Mouse (Mus musculus): ENCODE measurements around the gene Hist1h3f. TPM values are rescaled to one million over a fixed set of nuclear protein-coding genes. Genes with fewer than 3 reads are reported as not detected.

Gene Hist1h3f
- total and polyA plus RNA-seq, 3 experiments = 0.94 to 5.5 (median 5.1) TPM

DNA sequence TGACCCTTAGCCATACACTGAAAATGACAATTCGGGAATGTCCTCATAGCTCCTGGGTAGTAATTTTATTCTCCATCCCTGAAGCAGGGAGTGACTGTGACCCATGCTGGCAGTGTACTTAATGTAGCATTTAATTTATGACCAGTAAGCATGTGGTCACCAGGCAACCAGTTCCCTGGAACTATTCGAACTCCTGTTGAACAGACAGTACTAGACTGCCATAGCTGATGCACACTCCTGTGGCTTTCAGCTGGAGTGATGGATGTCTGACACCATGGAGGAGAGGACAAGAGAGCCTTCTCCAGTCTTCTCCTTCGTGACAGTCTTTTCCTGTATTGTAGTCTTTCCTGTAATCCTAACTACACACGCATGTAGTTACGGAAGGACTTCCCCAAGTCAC lies 14.8 kb upstream of the Hist1h3f start:
- 77% methylated on average over 5 of the region's 5 CpGs for WGBS
- DNase-seq = no peak

DNA sequence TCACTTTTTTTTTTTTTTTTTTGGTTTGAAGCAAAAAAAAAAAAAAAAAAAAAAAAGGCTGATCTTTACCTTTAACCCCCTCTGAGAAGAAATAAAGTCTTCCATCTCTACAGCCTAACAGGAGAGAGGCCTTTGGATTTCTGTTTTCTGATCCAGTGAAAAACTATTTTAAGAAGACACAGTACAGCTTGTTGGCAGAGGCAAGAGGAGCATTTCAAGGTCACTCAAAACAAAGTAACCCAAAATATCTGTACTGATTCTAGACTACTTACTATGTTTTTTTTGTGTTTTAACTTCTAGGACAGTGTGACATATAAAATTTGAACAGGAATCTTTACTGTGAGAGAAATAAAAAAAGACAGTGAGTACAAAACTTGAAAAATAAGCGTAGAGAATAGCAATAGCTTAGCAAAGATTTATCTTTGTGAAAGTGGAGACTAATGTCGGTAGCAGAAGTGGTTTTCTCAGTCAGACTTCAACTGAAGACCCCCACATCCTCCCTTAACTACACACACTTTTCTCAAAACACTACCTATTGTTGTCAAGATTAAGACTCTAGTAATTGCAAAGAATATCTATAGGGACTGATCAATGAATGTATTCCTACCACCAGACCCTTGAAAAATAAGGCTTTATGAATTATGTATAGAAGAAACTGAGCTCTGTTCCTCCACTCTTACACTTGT lies 14.2 kb upstream of the Hist1h3f start:
- intact Hi-C loops (cut with DNase I) = loop anchor here (1.0 to 5.0 kb wide), 6 partner anchors 10 to 1502 kb away; partner anchors contain the start of genes Hist1h1e, Hist1h2be and Hist1h3f
- peak overlapping the region; percentile 86 for H3K4me3 ChIP-seq
- H3K4me1 ChIP-seq (ENCODE audit: control insufficient read depth, insufficient read depth, low read length) = peaks cover 4% of the 10 kb centered on the region
- H3K27ac ChIP-seq = peak overlapping the region; percentile 97
- no peak overlapping the region for H3K9ac ChIP-seq (ENCODE audit: low read depth, low read length)
- WGBS = 24% methylated on average over 2 of the region's 2 CpGs
- H3K27me3 ChIP-seq (ENCODE audit: control insufficient read depth, insufficient read depth, low read length) = no peaks in the 10 kb centered on the region
- no peaks in the 10 kb centered on the region for H3K79me2 ChIP-seq (replicated peaks; ENCODE audit: control insufficient read depth, insufficient read depth, low read length)
- DNase-seq = no peak
- TF ChIP-seq CTCF (IDR thresholded peaks at IDR 0.05) (no peak), EP300 (IDR thresholded peaks at IDR 0.05; ENCODE audit: insufficient read depth, low read depth, low read length) (no peak), POLR2A (IDR thresholded peaks at IDR 0.05; ENCODE audit: insufficient read depth, low read depth, low read length) (no peak)
- H3K36me3 ChIP-seq (ENCODE audit: control insufficient read depth, insufficient read depth, low read length) = peaks cover 13% of the 10 kb centered on the region

More for the DNA sequence above, 14.8 kb upstream of the Hist1h3f start:
- Histone ChIP-seq H3K27ac (peak overlapping the region; percentile 97), H3K36me3 (ENCODE audit: control insufficient read depth, insufficient read depth, low read length) (peaks cover 10% of the 10 kb centered on the region), H3K4me1 (ENCODE audit: control insufficient read depth, insufficient read depth, low read length) (peaks cover 4% of the 10 kb centered on the region), H3K79me2 (replicated peaks; ENCODE audit: control insufficient read depth, insufficient read depth, low read length) (no peaks in the 10 kb centered on the region), H3K27me3 (ENCODE audit: control insufficient read depth, insufficient read depth, low read length) (no peaks in the 10 kb centered on the region), H3K4me3 (no peak overlapping the region), H3K9ac (ENCODE audit: low read depth, low read length) (no peak overlapping the region)
- no peak for TF ChIP-seq EP300 (IDR thresholded peaks at IDR 0.05; ENCODE audit: insufficient read depth, low read depth, low read length)
- no peak for TF ChIP-seq POLR2A (IDR thresholded peaks at IDR 0.05; ENCODE audit: insufficient read depth, low read depth, low read length)
- TF ChIP-seq CTCF (IDR thresholded peaks at IDR 0.05) = no peak
- intact Hi-C loops (cut with DNase I) = loop anchor here (5.0 kb wide), 1 partner anchor 1502 kb away; no protein-coding TSS in a partner anchor

DNA sequence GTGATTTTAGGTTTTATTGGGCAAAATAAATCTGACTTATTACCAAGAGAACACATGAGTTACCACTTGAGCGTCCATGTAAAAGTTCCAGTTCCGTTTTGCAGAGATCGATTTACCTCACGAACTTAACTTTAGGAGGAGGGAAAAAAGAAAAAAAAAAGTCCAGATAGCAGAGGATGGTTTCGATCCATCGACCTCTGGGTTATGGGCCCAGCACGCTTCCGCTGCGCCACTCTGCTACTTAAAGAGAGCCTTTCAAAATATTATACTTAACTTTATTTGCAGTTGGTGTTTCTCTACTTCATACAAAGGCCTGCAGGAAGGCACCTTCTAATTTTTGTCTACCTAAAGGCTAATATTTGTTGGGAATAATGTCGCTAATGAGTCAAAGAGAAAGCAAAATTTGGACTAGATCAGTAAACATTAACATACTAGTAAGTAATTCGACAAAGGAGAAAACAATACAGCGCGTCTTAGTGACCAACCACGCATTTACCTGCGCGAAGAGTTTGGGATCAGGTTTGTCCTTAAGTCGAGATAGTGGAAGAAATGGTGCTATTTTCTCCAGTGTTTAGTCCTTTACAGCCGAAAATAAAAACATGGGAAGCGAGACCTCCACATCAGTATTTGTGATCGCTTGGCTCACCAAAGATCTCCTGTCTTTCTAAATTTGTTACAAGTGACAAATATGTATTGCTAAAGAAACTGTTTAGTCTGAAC lies 13.5 kb upstream of the Hist1h3f start:
- peak overlapping the region; percentile 97 for H3K27ac ChIP-seq
- H3K27me3 ChIP-seq (ENCODE audit: control insufficient read depth, insufficient read depth, low read length) = no peaks in the 10 kb centered on the region
- peak; percentile 69 to 74 for DNase-seq
- intact Hi-C loops (cut with DNase I) = loop anchor here (1.0 to 5.0 kb wide), 5 partner anchors 11 to 212 kb away; partner anchors contain the start of genes Hist1h1e, Hist1h2be and Hist1h3f
- TF ChIP-seq CTCF (IDR thresholded peaks at IDR 0.05) (no peak), EP300 (IDR thresholded peaks at IDR 0.05; ENCODE audit: insufficient read depth, low read depth, low read length) (0 out of 2 replicates have a peak, but pooled peaks have one; percentile 57)
- H3K4me3 ChIP-seq = peak overlapping the region; percentile 86
- no peaks in the 10 kb centered on the region for H3K79me2 ChIP-seq (replicated peaks; ENCODE audit: control insufficient read depth, insufficient read depth, low read length)
- peaks cover 4% of the 10 kb centered on the region for H3K4me1 ChIP-seq (ENCODE audit: control insufficient read depth, insufficient read depth, low read length)
- under 1% methylated on average over 20 of the region's 20 CpGs for whole genome bisulfite sequencing
- H3K36me3 ChIP-seq (ENCODE audit: control insufficient read depth, insufficient read depth, low read length) = peaks cover 14% of the 10 kb centered on the region
- peak overlapping the region; percentile 75 for H3K9ac ChIP-seq (ENCODE audit: low read depth, low read length)

DNA sequence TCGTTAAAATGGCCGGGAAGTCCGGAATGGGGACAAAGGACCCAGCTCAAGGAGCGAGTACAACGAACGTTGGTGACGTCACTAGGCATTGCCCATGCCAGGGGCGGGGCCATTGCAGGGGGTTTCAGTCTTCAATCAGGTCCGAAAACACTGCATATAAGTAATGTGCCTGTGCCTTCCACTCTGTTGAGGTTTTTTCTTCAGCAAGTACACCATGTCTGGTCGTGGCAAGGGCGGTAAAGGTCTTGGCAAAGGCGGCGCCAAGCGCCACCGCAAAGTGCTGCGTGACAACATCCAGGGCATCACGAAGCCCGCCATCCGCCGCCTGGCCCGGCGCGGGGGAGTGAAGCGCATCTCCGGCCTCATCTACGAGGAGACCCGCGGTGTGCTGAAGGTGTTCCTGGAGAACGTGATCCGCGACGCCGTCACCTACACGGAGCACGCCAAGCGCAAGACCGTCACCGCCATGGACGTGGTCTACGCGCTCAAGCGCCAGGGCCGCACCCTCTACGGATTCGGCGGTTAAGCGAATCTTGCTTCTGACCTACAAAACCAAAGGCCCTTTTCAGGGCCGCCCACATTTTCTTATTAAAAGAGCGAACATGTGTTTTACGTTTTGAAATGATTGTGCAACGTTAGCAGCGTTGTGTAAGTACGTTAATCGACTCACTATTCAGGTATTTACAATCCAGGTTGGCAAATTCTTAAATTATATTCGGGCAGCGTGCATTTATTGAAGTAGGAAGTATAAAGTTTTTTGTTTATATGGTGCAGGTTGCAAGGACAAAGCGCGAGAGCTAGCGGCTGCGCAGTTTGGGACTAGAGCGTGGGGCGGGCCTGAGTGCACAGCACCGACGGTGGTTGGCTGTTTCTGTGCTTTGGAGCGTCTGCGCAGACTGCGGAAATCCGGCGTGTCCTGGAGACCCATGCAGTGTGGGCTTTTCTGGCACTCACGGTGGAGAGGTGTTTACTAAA lies 12.7 kb upstream of the Hist1h3f start, which contains the start of gene Hist1h4h:
TSS of gene Hist1h4h (plus strand) at position 150 of the 975 bp plus-strand sequence.
- peak; percentile 92 to 95 for DNase-seq
- under 1% methylated on average over 62 of the region's 70 CpGs for WGBS
- intact Hi-C loops (cut with DNase I) = loop anchor here (1.0 to 5.0 kb wide), 5 partner anchors 12 to 211 kb away; partner anchors contain the start of genes Hist1h1e, Hist1h2be and Hist1h3f
- Histone ChIP-seq H3K9ac (ENCODE audit: low read depth, low read length) (peak within 1 kb of the TSS; percentile 76), H3K79me2 (replicated peaks; ENCODE audit: control insufficient read depth, insufficient read depth, low read length) (no peaks in the 10 kb centered on the region), H3K4me1 (ENCODE audit: control insufficient read depth, insufficient read depth, low read length) (peaks cover 4% of the 10 kb centered on the region), H3K27me3 (ENCODE audit: control insufficient read depth, insufficient read depth, low read length) (no peaks in the 10 kb centered on the region), H3K4me3 (peak within 1 kb of the TSS; percentile 86), H3K27ac (peak within 1 kb of the TSS; percentile 97), H3K36me3 (ENCODE audit: control insufficient read depth, insufficient read depth, low read length) (peaks cover 14% of the 10 kb centered on the region)
- TF ChIP-seq EP300 (IDR thresholded peaks at IDR 0.05; ENCODE audit: insufficient read depth, low read depth, low read length) (peak; percentile 91), POLR2A (IDR thresholded peaks at IDR 0.05; ENCODE audit: insufficient read depth, low read depth, low read length) (peak; percentile 99), CTCF (IDR thresholded peaks at IDR 0.05) (no peak)
